Mouse (Mus musculus) stomach, embryonic 14.5 days (tissue): Measurements from ENCODE around the gene Fzd2. TPM values are rescaled to one million over a fixed set of nuclear protein-coding genes. Genes with fewer than 3 reads are reported as not detected.
"Not testable (repeated sequence)": the region's sequence is repeated elsewhere in the genome, so short reads cannot be mapped to it uniquely, and the experiment has no call there.

Source experiments
- ATAC-seq: fragments of 200-750 bp; cut with Nextera tagmentation; 2 replicates; pipeline ENCODE4 v1.8.0; 2017; ENCODE audit warnings: low read depth, moderate TSS enrichment; ENCODE audit not compliant: insufficient number of reproducible peaks, insufficient read depth, low FRiP score
- H3K27ac ChIP-seq: fragments of 300-500 bp; sonication (generic); 2 replicates; pipeline ENCODE4 v1.5.1; 2014; ENCODE audit warnings: mild to moderate bottlenecking, low read length, moderate library complexity, mixed read lengths
- H3K27me3 ChIP-seq: fragments of 300-500 bp; sonication (generic); 2 replicates; pipeline ENCODE4 v1.6.1; 2014; ENCODE audit warnings: low read length, control low read depth, mixed read lengths; ENCODE audit not compliant: control insufficient read depth, insufficient read depth
- H3K36me3 ChIP-seq: fragments of 300-500 bp; sonication (generic); 2 replicates; pipeline ENCODE4 v1.6.1; 2014; ENCODE audit warnings: mild to moderate bottlenecking, control low read depth, low read length, moderate library complexity, mixed read lengths; ENCODE audit not compliant: control insufficient read depth, insufficient read depth
- H3K4me1 ChIP-seq: fragments of 300-500 bp; sonication (generic); 2 replicates; pipeline ENCODE4 v1.6.1; 2014; ENCODE audit warnings: low read length, control low read depth, mixed read lengths; ENCODE audit not compliant: control insufficient read depth, insufficient read depth
- H3K4me2 ChIP-seq: fragments of 300-500 bp; sonication (generic); replicated peaks from 2 replicates; pipeline ENCODE4 v1.6.1; 2014; ENCODE audit warnings: low read depth, low read length, control low read depth
- H3K4me3 ChIP-seq: fragments of 300-500 bp; sonication (generic); 2 replicates; pipeline ENCODE4 v1.5.1; 2014; ENCODE audit warnings: low read depth, low read length, control low read depth
- H3K9ac ChIP-seq: fragments of 300-500 bp; sonication (generic); replicated peaks from 2 replicates; pipeline ENCODE4 v1.6.1; 2014; ENCODE audit warnings: low read depth, mild to moderate bottlenecking, control low read depth, low read length, moderate library complexity, mixed read lengths
- H3K9me3 ChIP-seq: fragments of 300-500 bp; sonication (generic); 2 replicates; pipeline ENCODE4 v1.6.1; 2016; ENCODE audit warnings: low read depth, low read length, control low read depth; ENCODE audit not compliant: control insufficient read depth
- WGBS: fragments of 180-500 bp; shearing (Covaris S2); extraction: QIAGEN DNeasy Blood & Tissue Kit; methylation state at CpG from one replicate; pipeline ENCODE4 v1.1.7; 2014; 5-methylcytosine and 5-hydroxymethylcytosine counted together
- polyA plus RNA-seq: library from polyadenylated mRNA; unstranded; fragments of >200 nt; fragmentation: Nextera tagmentation; extraction: Ambion mirVana; gene quantifications from 2 replicates; pipeline ENCODE4 v1.2.1, GENCODE M21; 2014

Gene Fzd2
- 30.5 and 30.6 TPM in 2 replicates for polyA plus RNA-seq

DNA sequence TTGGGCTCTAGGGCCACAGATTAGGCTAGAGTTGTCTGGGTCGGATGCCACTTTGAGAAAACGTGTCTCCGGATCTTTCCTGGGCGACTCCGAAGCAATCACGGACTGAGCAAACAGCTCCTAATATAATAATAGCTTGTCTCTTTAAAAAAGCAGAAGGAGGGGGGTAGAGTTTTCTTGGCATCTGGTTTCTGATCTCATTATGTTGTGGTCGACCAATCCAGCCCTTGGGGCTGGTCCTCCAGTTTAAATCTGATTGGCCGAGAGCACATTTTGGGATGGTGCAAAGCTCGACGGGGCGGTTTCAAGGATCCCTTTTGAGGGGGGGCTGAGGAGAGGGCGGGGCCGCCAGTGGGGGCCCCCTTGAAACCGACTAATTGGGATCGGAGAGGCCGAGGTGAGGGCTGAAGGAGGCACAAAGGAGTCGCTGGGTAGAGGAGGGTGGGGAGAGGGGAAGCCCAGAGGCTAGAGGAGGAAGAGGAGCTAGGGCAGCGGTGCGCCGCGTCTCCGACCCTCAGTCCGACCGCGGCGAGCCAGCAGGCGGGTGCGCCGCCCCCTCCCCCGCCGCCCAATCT is at the start of gene Fzd2:
Gene Fzd2 (plus strand): TSS at position 387 of the 575 bp plus-strand sequence.
- Histone ChIP-seq H3K36me3 (no peaks in the 10 kb centered on the region; the same call in 1 of the 2 replicates), H3K27me3 (no peaks in the 10 kb centered on the region), H3K9me3 (no peaks in the 10 kb centered on the region), H3K4me3 (peak within 1 kb of the TSS; percentile 90), H3K4me1 (peaks cover 14% of the 10 kb centered on the region), H3K27ac (peak within 1 kb of the TSS; percentile 95), H3K9ac (peak within 1 kb of the TSS; percentile 97), H3K4me2 (peak within 1 kb of the TSS; percentile 88)
- under 1% methylated on average over 30 of the region's 31 CpGs for WGBS
- peak; percentile 94 for ATAC-seq

GRCm38 (mm10) chr11:102555400-102556030 is 48.7 kb upstream of the Fzd2 start:
- Histone ChIP-seq H3K27ac (peak overlapping the region; percentile 94), H3K36me3 (no peaks in the 10 kb centered on the region), H3K9me3 (no peaks in the 10 kb centered on the region), H3K4me3 (peak overlapping the region; percentile 100), H3K27me3 (no peaks in the 10 kb centered on the region), H3K9ac (peak overlapping the region; percentile 98), H3K4me2 (peak overlapping the region; percentile 54), H3K4me1 (peaks cover 13% of the 10 kb centered on the region)
- under 1% methylated on average over 38 of the region's 39 CpGs for whole genome bisulfite sequencing
- ATAC-seq = peak; percentile 40; the same call in 1 of the 2 replicates

DNA sequence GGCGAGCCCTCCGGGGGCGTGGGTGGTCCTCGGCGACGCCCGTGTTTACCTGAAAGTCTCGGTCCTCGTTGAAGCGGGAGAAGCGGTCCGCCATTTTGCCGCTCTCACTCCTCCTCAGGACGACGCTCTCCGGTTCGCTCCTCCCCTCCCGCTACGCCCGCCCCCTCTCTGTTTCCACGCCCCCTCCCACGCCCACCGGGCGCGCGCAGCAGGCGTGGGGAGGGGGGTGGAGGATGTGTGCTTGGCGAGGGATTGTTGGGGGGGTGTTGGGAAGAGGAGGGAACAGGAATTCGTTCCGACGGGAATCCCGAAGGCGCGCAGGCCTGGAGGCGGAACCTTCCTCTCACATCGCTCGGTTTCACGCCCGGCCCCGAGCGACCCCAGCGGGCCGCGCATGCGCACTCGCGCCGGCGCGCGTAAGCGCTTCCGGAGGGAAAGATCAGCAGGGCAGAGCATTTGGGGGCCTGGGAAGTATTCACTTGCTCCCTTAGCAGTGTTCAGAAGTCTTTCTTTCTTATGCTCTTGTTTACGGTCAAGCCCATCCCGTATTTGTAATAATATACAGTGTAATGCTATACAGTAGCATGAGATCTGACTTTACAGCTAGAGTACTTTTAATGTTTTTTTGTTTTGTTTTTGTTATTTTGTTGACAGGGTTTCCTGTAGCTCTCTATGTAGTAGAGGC is 48.0 kb upstream of the Fzd2 start, which contains the start of gene Gpatch8:
Gene Gpatch8 (minus strand): TSS at position 362 of the 685 bp plus-strand sequence.
- peak within 1 kb of the TSS; percentile 100 for H3K4me3 ChIP-seq
- peaks cover 13% of the 10 kb centered on the region for H3K4me1 ChIP-seq
- H3K9me3 ChIP-seq = no peaks in the 10 kb centered on the region
- peak; percentile 99 for ATAC-seq
- H3K4me2 ChIP-seq = peak within 1 kb of the TSS; percentile 54
- peak within 1 kb of the TSS; percentile 98 for H3K9ac ChIP-seq
- H3K27ac ChIP-seq = peak within 1 kb of the TSS; percentile 94
- WGBS = 0% methylated on average over 44 of the region's 55 CpGs
- H3K36me3 ChIP-seq = no peaks in the 10 kb centered on the region
- no peaks in the 10 kb centered on the region for H3K27me3 ChIP-seq

GRCm38 (mm10) chr11:102556716-102557074 is 47.5 kb upstream of the Fzd2 start:
- Histone ChIP-seq H3K4me3 (peak overlapping the region; percentile 100), H3K9me3 (no peaks in the 10 kb centered on the region), H3K4me2 (peak overlapping the region; percentile 43), H3K27me3 (no peaks in the 10 kb centered on the region), H3K36me3 (no peaks in the 10 kb centered on the region), H3K4me1 (peaks cover 13% of the 10 kb centered on the region), H3K9ac (no peak overlapping the region), H3K27ac (no peak overlapping the region)
- WGBS = 13% methylated on average over 3 of the region's 3 CpGs
- ATAC-seq = no peak

GRCm38 (mm10) chr11:102557386-102557785 is 46.8 kb upstream of the Fzd2 start:
- Histone ChIP-seq H3K9me3 (no peaks in the 10 kb centered on the region), H3K4me2 (no peak overlapping the region), H3K4me3 (no peak overlapping the region), H3K27me3 (no peaks in the 10 kb centered on the region), H3K27ac (no peak overlapping the region), H3K4me1 (peaks cover 13% of the 10 kb centered on the region), H3K36me3 (no peaks in the 10 kb centered on the region), H3K9ac (no peak overlapping the region)
- no peak for ATAC-seq
- WGBS = 72% methylated on average over 1 of the region's 1 CpGs

GRCm38 (mm10) chr11:102558704-102559103 is 45.5 kb upstream of the Fzd2 start:
- no peak overlapping the region for H3K9ac ChIP-seq
- 83% methylated on average over 4 of the region's 5 CpGs for WGBS
- H3K9me3 ChIP-seq = no peaks in the 10 kb centered on the region
- H3K27ac ChIP-seq = no peak overlapping the region
- no peak for ATAC-seq
- H3K4me2 ChIP-seq = no peak overlapping the region
- H3K4me1 ChIP-seq = peaks cover 11% of the 10 kb centered on the region
- no peaks in the 10 kb centered on the region for H3K27me3 ChIP-seq
- H3K36me3 ChIP-seq = no peaks in the 10 kb centered on the region
- no peak overlapping the region for H3K4me3 ChIP-seq

DNA sequence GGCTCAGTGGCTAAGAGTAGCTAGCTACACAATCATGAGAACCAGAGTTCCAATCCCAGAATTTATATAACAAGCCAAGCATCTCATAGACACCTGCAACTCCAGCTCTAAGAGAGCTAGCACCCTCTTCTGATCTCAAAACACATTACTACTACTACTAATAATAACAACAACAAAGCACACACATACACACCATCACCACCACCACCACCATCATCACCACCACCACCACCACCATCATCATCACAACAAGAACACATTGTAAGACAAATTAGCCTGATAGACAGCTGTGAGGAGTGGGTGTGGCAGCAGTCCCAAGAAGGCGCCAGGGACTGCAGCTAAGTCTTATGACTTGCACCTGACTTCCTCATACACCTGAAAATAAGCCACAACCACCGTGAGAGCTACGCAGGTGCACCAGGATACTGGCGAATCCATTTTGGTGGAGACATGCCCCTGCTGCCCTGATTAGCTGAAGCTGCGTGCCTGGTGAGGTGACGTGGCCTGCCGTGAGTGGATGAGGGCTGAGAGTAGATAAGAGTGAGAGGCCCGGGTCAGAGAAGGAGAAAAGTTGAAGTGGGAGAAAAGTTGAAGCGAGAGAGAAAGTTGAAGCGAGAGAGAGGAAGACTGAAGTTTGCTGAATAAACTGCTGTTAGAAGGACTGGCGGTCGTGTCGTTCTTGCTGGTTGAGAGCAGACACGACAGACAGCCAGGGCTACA is 39.1 kb upstream of the Fzd2 start:
- H3K9me3 ChIP-seq, H3K9ac ChIP-seq, H3K27ac ChIP-seq, ATAC-seq, H3K36me3 ChIP-seq, H3K27me3 ChIP-seq, H3K4me1 ChIP-seq, H3K4me3 ChIP-seq, H3K4me2 ChIP-seq: not testable (repeated sequence)
- 74% methylated on average over 14 of the region's 14 CpGs for WGBS

DNA sequence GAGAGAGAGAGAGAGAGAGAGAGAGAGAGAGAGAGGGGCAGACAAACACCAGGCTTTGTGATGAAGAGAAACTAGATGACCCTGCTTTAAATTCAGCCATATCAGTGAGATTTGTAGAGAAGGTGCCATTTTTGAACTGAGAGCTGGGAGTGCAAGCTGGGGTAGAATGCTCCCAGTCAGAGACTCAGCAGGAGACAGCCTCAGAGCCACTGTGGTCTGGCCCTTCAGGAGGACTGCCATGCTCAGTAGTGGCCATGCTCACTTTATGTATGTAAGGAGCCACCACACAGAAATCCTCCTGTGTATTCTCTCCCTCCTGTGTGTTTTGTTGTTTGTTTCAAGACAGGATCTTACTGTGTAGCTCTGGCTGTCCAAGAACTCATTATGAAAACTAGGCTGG is 38.5 kb upstream of the Fzd2 start:
- H3K4me2 ChIP-seq = no peak overlapping the region
- H3K36me3 ChIP-seq = no peaks in the 10 kb centered on the region
- H3K4me1 ChIP-seq = no peaks in the 10 kb centered on the region
- H3K9me3 ChIP-seq = no peaks in the 10 kb centered on the region
- no peak overlapping the region for H3K4me3 ChIP-seq
- no peaks in the 10 kb centered on the region for H3K27me3 ChIP-seq
- no peak for ATAC-seq
- no peak overlapping the region for H3K27ac ChIP-seq
- no peak overlapping the region for H3K9ac ChIP-seq
